Mouse (Mus musculus) cerebral cortex, adult 2 months (tissue): ENCODE data around the gene Abcc10.

ENCODE experiments used
- WGBS: fragments of 180-500 bp; shearing (Covaris S2); methylation state at CpG from one replicate; pipeline ENCODE4 v1.1.7; 2018; 5-methylcytosine and 5-hydroxymethylcytosine counted together

Gene Abcc10

GRCm38 (mm10) chr17:46287678-46288095 lies 40.5 kb downstream of the Abcc10 start:
- 37% methylated on average over 11 of the region's 11 CpGs for WGBS

- 68% methylated on average over 6 of the region's 6 CpGs for WGBS
Observed at GRCm38 (mm10) chr17:46285407-46285806, 42.7 kb downstream of the Abcc10 start.

DNA sequence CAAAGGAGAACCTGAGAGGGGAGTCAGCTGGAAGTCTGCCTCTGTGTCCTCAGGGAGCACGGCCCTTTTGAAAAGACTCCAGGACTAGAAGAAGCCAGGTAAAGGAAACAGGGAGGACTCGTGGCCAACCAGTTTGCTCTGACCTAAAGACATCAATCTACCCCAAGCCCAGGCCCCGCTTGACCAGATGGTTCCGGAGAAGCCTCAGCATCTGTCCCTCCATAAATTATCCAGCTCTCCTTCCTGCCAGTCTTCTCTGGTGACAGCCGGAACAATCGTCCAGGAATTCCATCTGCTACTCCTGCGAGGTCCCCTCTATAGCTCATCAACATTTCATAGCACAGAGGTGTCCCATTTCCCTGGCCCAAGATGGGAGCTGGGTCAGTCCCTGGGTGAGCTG lies 43.5 kb downstream of the Abcc10 start:
- WGBS, result 61% methylated on average over 7 of the region's 7 CpGs

DNA sequence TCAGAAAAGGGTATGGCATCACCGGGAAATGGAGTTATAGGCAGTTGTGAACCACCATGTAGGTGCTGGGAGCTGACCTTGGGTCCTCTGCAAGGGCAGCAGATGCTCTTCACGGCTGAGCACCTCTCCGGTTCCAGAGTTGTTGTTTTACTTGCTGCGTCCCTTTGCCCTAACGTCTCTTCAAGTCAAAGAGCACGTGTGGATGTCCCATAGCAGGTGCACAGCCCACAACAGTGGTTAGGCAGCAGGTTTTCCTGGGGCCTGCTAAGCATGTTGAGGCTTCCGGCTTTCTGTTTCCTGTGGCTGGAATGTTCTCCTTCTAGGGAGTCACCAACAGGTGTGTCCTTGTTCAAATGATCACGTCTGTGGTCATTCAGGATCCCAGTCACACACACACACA lies 44.2 kb downstream of the Abcc10 start:
- 89% methylated on average over 8 of the region's 8 CpGs for WGBS

DNA sequence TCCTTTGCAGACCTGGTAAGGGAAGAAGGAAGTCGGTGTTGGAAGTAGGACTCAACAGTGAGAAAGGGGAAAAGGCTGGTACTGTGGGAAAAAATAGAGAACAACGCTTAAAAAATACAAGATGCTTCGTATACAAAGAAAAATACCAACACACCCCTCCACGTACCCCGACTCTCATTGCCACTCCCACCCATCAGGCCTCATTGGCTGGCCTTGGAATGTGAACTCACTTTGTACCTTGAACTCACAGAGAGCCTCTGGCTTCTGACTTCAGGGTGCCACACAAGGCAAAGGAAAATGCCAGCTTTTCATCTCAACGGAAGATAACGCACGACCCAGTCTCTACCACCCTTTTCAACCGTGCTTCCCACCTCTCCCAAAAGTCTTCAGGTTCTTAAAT lies 45.0 kb downstream of the Abcc10 start:
- WGBS, result 23% methylated on average over 9 of the region's 9 CpGs

DNA sequence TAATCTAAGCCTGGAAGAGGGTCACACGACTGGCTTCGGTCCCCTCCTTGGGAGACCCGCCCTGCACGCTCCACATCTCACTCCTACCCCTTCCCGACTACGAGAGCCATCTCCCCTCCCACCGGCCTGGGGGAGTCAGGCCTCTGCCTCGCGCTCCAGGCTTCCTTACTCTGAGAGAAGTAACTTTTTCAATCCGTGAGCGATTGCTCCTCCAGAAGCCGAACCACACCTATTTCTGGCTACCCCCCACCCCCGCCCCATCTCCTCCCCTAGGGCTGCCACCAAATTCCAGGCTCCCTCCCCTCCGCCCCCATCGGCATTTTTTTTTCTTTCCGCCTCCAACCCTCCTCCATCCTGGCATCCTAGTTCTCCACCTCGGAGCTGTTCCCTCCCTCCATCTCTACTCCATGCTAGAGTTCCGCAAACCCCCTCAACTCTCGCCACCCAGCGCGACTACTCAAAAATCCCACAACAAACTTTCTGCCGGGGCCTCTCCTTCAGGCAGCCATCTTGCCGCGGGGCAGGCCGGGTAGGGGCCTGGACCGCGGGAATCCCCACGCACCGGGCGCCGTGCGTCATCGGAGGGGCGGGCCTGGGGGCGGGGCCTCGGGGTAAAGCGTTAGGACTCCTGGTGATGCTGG lies 45.5 kb downstream of the Abcc10 start, which contains the start of gene Tjap1:
Tjap1 (minus strand) TSS at position 544 of the 641 bp plus-strand sequence.
- 2% methylated on average over 37 of the region's 37 CpGs for WGBS

GRCm38 (mm10) chr17:46278011-46278765 lies 50.0 kb downstream of the Abcc10 start:
- WGBS, result 84% methylated on average over 12 of the region's 12 CpGs

- WGBS, result 54% methylated on average over 4 of the region's 4 CpGs
Observed at GRCm38 (mm10) chr17:46277586-46277985, 50.6 kb downstream of the Abcc10 start.

DNA sequence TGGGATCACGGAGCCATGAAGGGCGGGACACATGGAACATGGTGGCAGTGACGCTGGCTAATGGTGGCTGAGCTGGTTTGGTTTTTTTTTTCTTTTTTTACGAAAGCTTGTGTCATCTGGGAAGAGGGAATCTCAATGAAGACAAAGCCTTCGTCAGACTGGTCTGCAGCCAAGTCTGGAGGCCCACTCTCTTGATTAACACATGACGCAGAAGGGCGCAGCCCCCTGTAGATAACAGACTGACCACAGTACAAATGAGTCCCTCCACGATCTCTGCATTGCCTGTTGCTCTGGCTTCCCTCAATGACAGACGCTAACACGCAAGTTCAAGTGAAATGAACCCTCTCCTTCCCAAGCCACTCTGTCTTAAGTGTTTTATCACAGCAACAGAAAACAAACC lies 52.6 kb downstream of the Abcc10 start:
- whole genome bisulfite sequencing, result 88% methylated on average over 10 of the region's 10 CpGs

GRCm38 (mm10) chr17:46275034-46275433 lies 53.1 kb downstream of the Abcc10 start:
- 75% methylated on average over 6 of the region's 6 CpGs for WGBS

- WGBS, result 65% methylated on average over 6 of the region's 6 CpGs
Observed at GRCm38 (mm10) chr17:46274465-46274864, 53.7 kb downstream of the Abcc10 start.

DNA sequence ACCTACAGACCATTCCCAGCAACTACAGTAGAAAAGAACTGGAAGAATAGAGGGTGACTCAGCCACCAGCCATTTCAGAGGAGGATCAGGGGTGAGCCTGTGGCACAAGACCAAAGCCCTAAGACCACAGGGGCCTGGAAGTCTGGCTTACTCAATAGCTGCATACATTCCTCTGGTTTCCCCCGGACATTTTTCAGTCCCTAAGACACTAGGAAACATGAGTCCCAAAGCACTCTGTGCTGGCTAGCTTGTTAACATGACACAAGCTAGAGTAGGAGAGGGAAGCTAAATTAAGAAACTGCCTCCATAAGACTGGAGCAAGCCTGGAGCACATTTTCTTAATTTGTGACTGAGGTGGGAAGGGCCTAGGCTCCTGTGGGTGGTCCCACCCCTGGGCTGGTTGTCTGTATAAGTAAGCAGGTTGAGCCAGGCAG lies 54.3 kb downstream of the Abcc10 start:
- WGBS, result 28% methylated on average over 1 of the region's 1 CpGs

GRCm38 (mm10) chr17:46272675-46273074 lies 55.5 kb downstream of the Abcc10 start:
- 72% methylated on average over 5 of the region's 5 CpGs for WGBS

DNA sequence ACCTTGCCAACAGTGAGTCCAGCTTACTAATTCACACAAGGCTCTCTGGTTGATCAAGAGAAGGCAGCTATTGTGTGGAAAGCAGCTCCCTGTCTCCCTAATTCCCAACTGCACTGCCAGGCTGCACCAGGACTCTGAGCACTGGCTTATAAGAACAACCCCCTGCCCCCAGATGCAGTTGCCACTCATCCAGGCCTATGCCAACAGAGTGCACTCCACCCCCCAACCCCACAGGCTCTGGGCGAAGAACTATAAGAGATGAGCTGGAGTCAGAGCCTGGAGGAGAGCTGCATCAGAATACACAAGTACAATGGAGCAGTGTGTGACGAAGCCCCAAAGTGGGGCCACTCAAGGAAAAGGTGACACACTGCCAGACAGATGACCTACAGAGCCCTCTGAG lies 56.1 kb downstream of the Abcc10 start:
- WGBS, result 70% methylated on average over 2 of the region's 2 CpGs

DNA sequence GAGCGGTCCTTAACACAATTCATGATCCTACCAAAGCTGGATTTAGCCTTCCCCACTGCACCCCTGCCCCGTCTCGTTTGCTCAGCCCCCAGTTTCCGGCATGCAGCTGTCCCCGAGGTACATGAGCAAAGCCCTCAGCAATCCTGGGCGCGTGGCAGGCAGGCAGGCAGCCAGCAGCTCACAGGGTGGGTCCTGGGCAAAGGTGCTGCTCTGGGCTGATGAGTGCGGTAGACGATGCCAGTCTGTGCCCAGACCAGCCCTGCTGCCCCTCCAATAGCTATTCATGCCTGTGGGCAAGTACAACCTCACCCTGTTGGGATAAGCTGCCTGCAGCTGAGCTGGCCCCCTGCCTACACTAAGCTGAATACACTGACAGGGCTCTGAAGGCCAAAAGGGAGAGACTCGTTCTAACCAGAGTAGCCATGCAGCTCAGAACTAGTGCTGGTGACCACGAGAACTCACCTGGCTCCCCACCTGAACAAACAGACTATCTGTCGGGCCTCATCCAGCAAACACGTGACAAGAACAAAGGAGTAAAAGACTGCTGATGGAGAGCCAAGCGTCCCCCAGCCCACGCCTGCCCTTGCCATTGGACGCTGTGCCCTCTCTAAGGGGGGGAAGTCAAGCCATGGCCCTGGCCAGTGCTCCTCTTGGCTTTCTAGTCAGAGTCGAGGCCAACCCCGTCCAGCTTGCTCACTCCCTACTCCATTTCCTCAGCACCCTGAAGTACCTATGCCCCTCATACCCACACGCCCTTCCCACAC lies 58.2 kb downstream of the Abcc10 start:
- 70% methylated on average over 19 of the region's 19 CpGs for WGBS

GRCm38 (mm10) chr17:46268026-46268720 lies 60.0 kb downstream of the Abcc10 start:
- 85% methylated on average over 10 of the region's 10 CpGs for WGBS

DNA sequence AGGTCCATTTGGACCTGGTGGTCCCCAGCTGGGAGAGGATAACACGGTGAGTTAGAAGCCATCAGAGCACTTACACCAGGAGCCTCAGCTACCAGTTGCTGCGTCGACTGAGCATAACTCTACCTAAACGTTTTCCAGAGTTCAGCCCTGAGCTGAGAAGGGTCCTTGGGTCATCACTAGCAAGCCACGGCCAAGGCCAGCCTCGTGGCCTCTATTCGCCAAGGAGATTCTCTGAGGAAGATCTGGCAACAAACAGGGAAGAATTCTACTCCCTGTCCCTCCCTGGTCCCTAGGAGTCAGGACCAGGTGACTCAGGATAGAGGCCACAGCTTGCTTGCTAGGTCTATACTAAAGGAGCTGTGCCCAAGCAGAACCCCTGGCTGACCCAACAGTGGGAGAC lies 60.6 kb downstream of the Abcc10 start:
- 92% methylated on average over 7 of the region's 7 CpGs for WGBS

DNA sequence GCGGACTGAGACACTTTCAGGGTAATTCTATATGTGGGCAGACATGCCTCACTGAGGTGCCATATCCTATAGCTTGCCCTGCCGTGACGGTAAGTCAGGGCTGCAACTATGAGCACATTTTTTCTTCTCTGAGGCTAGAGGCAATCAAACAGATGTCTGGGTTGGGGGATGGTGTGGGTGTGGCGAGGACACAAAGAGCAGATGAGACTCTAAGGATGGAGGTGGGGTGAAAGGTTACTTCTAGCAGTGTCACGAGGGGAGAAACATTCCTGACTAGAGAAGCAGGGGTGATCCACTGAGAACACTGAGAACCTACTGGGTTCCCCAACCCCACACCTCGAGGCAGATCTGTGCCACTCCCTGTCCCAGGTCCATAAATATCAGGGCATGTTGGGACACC lies 61.2 kb downstream of the Abcc10 start:
- WGBS, result 71% methylated on average over 6 of the region's 6 CpGs

GRCm38 (mm10) chr17:46265918-46266618 lies 62.1 kb downstream of the Abcc10 start:
- 24% methylated on average over 14 of the region's 14 CpGs for WGBS

- 68% methylated on average over 12 of the region's 12 CpGs for WGBS
Observed at GRCm38 (mm10) chr17:46265502-46265901, 62.6 kb downstream of the Abcc10 start.

- 78% methylated on average over 5 of the region's 5 CpGs for WGBS
Observed at GRCm38 (mm10) chr17:46262201-46262694, 65.9 kb downstream of the Abcc10 start.
